Mouse (Mus musculus) effector memory CD4-positive, alpha-beta T cell, adult 7 months (primary cell): ENCODE results near the gene Ipo8. TPM values are rescaled to one million over a fixed set of nuclear protein-coding genes. Genes with fewer than 3 reads are reported as not detected.

ENCODE experiments used
- polyA plus RNA-seq: library from polyadenylated mRNA; unstranded; fragments of 100-300 nt; shearing (Covaris generic); gene quantifications from one replicate; pipeline ENCODE4 v1.2.1, GENCODE M21; 2017

The Ipo8 gene
- 35.8 TPM for polyA plus RNA-seq

GRCm38 (mm10) chr6:148830748-148831727, at the start of gene Ipo8:
TSS of gene Ipo8 (minus strand) at chr6:148831467.

Other genes starting within 250 kb of the Ipo8 start
- gene Caprin2, start 64.8 kb upstream of the Ipo8 start, polyA plus RNA-seq = 5.7 TPM
- gene Sinhcaf, start 115.0 kb upstream of the Ipo8 start, polyA plus RNA-seq = 32.8 TPM